Mouse (Mus musculus) liver, postnatal 0 days (tissue): Measurements from ENCODE around the gene Ankrd63.

Source experiments
- CTCF ChIP-seq: sonication (generic); IDR thresholded peaks from 2 replicates; pipeline ENCODE4 v1.5.1; 2016; ENCODE audit warnings: antibody characterized with exemption, low read depth
- EP300 ChIP-seq: IDR thresholded peaks from 2 replicates; pipeline ENCODE4 v1.6.1; 2016; ENCODE audit warnings: antibody characterized with exemption, low read depth, mild to moderate bottlenecking

- TF ChIP-seq EP300: no peak
- no peak for TF ChIP-seq CTCF
These were observed 43.7 kb downstream of the Ankrd63 start for GRCm38 (mm10) chr2:118659998-118660452.
